Mouse (Mus musculus) lung, postnatal 25 days (tissue): Measurements from ENCODE around the gene Art4.

Experiments used
- DNase-seq: peaks from one replicate; pipeline ENCODE4 v3.0.0; 2022; ENCODE audit warnings: low spot score

Gene Art4

DNA sequence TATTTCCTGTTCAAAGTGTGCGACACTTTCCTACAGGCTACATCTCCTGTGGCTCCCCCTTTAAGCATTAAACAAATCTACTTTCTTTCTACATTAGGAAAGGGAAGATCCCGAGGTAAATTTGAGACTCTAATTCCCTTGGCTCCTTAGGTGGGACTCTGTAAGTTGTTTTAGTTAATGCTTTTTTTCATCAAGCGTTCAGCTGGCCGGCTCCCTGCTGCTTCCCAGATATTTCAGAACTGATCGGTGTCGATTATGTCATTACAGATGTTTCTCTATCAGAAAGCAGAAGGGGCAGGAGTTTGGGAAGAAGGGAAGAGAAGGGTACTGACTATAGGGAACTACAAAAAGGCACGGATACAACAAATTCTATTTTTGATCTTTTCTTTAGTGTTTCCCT is 30.4 kb downstream of the Art4 start:
- no peak for DNase-seq

DNA sequence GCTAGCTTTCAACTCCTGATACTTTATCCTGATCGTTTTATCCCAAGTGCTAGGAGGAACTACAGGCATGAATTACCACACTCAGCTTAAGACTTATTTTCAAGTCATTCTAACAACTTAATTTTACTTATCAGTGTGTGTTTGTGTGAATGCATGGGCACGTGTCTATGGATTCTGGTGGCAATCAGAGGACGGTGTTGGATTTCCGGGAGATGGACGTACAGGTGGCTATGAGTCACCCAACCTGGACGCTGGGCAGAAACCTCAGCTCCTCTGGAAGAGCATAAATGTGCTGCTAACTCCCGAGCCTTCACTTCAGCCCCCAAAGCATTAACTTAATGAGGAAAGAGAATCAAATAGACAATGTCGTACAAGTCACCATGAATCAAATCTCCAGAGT is 32.5 kb downstream of the Art4 start:
- no peak for DNase-seq

DNA sequence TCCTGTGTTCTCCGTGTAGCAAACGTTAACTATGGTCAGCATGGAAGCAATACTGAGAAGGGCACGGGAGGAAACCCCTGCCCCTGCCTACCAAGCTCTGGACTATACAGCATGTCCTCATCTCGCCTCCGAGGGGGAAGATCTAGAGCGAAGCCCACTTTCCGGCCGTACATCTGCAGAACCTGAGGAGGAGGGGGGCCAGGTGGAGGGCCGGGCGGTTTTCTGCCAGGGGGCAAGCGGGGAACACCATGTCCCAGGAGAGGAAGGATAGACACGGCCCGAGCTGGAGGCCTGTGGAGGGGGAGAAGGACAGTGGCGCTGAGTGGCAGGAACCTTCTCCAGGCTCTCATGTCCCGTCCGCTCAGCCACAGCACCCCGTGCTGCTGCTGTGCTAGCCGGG is 36.4 kb downstream of the Art4 start:
- DNase-seq, result no peak

DNA sequence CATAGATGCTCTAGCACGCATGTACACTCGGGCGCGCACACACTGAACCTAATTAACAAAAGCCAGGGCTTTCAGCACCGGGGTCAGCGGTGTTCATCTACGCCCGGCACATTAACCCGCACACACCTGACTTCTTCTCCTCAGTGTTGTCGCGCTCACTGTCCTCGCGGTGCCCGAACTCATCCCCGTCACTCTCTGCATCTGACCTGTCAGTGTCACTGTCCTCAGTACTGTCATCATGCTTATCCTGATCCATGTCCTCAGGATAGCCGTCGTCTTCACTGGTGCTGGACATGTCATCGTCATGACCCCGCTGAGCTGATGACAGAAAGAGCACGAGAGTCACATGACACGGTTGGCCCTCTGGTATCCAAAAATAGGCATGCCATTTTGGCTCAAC is 37.2 kb downstream of the Art4 start:
- DNase-seq, result no peak

DNA sequence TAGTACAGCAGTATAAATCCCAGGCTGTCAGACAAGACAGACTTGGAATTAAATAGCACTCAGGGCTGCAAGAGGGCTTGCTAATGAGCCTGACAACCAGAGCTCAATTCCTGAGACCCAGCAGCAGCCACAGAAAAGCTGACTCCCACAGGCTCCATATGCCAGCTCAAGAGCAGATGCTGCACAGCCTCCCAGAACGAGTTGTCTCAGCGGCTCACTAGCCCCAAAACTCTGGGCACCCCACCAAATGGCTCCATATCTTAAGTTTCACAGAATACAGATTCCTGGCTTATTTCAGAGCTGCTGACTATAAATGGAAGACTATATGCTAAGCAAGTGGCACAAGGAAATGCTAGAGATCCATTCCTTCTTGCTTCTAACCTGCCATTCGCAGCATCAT is 40.0 kb downstream of the Art4 start:
- DNase-seq, result no peak

DNA sequence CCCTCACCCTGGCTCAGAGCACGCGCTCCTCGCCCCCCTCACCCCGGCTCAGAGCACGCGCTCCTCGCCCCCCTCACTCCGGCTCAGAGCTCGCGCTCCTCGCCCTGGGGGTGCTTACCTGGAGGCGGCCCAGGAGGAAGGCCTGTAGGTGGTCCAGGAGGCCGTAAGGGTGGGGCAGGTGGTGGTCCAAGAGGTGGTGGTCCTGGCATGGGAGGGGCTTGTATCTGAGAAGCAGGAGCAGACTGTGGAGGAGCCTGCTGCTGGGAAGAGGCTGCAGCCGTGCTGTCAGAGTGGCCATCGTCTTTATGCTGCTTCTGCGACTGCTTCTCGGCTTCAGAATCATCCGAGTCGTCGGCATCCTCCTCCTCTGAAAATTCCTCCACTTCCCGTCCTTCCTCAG is 40.7 kb downstream of the Art4 start:
- DNase-seq, result no peak

DNA sequence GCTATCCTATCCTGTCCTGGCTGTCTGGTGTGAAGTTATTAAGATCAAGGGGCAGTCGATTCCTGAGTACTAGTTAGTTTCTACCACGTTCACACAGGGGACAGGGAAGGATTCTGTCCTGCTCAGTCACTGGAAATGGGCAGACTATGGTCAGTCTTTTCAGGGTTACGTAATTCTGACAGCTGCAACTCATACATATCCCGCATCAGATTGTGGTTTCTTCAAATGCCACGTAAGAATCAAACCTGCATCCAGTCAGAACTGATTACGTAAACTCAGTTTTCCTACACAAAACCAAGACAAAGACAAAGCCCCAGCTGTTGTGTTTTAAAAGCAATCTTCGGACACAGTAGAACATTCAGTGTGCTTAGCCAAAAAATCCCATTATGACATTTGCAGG is 42.2 kb downstream of the Art4 start:
- no peak for DNase-seq

DNA sequence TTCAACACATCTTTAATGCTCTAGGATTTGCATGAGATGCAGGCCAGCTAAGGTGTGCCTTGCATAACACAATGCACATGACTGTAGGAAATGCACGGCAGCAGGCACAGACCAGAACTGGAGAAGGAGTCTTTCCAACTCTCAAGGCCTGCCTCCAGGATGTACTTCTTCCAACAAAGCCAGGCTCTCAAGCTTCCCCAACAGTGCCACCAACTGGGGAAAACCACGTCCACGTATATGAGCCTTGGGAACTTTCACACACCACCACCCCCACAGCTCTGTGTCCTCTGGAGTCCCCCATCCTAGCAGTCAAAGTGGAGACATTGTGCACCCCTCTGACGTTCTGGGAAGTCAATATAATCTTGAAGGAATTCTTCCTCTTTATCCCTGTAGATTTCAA is 44.4 kb downstream of the Art4 start:
- peak; percentile 45 for DNase-seq

DNA sequence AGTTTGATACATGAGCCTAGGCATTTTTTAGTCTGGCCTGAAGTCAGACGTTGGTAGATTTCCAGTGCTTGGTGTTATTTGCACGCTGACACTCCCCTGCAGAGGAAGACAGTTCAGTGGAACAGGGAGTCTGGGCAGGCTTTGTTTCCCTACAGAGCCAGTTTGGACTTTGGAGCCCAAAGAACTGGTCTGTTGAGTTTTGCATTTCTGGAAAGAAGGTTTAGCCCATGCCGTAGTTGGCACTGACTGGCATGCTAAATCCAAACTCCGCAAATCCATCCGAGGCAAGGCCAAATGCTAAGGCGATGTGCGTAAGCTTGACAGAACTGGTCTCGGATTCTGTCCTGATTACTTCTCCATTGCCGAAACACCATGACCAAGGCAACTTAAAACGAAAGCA is 46.3 kb downstream of the Art4 start:
- DNase-seq, result no peak

DNA sequence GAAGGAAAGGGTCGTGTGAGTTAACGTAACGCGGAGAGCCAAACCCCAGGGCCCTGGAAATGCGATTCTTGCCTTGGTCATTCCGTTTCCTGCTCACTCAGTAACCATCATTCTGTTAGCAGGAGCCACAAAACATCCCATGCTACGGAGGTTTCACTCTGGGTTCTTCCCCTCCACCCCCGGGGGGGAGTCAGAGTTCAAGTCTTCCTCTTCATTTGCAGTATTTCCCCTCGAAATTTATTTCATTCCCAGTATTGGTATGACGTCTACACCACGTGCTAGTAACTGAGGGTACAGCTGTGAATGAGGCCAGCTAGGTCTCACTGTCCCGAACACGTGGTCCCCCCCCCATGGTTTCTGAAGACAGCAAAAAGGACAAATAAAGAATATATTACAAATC is 47.9 kb downstream of the Art4 start:
- no peak for DNase-seq

DNA sequence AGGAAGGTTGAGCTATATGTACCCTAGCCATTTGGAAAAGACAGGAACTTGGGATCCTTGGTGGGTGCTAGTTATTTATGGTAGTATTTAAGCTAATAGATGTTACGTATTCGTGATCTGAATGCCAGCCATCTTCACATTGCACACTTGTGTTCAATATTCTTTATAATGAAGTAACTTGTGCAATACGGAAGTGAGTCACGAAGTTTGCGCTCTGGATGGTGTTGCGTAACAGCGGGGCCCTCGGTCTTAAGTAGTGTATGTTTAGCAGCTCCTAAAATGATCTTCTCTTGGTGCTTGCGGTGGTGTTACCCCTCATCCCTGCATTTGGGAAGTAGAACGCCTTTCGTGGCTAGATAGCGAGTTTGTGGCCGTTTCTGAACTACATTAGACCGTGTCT is 48.5 kb downstream of the Art4 start:
- DNase-seq, result peak; percentile 88

DNA sequence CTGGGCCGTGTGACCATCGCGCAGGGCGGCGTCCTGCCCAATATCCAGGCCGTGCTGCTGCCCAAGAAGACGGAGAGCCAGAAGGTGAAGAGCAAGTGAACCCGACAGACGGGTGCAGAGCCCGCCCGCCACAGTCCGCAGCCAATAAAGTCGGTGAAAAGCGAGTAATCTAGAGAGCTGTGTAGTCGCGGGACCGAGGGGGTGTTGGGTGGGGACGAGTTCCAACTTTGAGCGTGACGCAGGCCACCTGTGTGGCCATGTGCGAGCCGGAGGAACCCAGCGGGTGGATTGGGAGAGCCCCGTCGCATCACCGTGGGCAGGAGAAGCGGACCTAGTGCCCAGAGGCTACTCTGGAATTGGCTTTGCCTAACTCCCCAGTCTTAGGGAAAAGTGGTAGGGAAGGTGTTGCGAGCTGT is 48.9 kb downstream of the Art4 start:
- peak; percentile 21 for DNase-seq

DNA sequence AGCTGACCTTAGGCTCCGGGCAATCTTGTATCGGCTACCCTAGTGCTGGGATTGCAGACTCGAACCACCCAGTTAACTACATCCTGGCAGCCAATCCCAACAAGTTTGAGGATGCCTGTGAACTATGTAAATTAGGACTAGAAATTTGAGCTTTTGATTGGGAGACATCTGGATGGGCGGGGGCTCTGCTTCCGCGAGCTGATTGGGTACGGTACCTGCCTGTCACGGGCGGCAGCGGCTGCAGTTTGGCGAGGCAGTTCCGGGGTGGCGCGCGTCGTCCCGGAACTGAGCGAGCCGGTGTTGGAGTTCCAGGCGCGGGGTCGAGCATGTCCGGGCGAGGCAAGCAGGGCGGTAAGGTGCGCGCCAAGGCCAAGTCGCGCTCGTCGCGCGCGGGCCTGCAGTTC is 49.5 kb downstream of the Art4 start, which contains the start of gene H2afj:
H2afj (plus strand) TSS at position 231 of the 404 bp plus-strand sequence.
- peak; percentile 98 for DNase-seq

DNA sequence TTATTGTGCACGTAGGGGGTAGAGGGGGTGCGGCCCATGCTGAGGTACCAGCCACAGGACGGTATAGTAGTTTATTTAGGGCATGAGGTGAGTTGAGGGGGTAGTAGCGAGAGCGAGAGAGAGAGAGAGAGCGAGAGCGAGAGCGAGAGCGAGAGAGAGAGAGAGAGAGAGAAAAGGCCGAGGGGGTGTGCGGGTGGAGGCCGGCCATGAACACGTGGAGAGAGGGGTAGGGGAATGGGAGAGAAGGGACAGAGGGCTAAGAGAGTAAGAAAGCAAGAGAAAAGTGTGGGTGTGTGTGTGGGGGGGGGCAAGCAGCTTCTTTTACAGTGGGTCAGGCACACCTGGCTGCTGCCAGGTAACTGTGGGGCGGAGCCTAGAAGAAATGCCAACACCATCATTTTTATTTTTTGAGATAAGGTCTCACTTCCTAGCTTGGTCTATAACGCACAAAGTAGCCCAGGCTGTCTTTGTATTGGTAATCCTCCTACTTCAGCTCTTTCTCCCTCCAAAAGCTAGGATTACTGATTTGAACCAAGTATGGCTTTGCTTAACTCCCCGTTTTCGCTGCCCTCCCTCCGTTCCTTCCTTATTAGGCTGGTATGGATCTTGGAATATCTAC is 50.0 kb downstream of the Art4 start:
- no peak for DNase-seq

DNA sequence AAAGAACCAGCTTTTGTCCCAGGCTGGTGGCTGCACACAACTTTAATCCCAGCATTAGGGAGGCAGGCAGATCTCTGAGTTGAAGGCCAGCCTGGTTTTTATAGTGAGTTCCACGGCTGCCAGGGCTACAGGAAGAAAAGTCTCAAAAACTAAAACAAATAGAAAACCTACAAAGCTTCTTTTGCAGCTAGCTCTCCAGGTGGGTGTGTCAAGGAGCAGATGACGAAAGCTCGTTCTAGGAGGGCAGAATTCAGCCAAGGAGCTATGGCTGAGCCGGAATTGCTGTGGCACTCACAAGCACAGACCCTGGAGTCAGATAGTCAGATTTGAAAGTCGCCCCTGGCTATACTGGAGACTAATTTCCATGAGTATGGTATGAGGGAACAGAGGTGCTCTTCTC is 50.7 kb downstream of the Art4 start:
- DNase-seq, result peak; percentile 69

DNA sequence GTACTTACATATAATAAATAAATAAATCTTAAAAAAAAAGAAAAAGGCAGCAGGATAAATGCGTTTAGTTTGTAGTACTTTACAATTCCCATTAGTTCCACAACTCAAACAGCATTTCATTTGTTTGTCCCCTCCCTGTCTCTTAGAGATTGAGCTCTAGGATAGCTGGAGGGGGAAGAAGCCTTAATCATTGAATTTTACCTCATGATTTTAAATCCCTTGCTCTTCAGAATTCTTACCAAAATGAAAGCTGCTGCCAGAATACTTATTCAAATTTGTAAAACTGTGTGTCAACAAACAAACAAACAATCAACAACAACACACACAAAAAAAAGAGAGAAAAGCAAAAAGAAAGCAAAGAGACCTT is 52.1 kb downstream of the Art4 start:
- no peak for DNase-seq

DNA sequence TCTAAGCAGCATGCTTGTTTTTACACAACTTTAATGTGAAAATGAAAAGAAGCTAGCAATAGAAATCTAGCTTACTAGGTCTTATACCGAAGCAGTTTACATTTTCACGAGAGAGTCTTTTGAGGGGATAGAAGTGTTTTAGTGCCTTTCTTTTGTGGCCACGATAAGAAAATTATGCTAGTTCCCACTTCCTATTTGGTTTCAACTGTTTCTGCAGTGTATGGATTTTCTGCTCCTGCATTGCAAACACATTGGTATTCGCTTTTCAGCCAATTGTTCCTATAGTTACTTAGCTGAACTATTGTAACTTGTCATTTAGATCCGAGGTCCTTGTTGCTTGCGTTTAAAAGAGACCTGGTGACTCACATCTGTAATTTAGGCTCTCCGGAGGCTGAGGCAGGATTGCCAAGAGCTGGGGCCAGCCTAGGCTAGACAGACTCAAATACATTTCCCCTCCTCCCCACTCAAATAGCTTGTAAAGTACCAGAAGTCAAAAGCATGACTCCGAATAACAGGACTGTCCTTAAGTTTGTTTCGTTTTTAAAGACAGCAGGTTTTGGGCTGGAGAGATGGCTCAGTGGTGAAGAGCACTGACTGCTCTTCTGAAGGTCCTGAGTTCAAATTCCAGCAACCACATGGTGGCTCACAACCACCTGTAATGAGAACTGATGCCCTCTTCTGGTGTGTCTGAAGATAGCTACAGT is 52.7 kb downstream of the Art4 start:
- DNase-seq, result no peak

DNA sequence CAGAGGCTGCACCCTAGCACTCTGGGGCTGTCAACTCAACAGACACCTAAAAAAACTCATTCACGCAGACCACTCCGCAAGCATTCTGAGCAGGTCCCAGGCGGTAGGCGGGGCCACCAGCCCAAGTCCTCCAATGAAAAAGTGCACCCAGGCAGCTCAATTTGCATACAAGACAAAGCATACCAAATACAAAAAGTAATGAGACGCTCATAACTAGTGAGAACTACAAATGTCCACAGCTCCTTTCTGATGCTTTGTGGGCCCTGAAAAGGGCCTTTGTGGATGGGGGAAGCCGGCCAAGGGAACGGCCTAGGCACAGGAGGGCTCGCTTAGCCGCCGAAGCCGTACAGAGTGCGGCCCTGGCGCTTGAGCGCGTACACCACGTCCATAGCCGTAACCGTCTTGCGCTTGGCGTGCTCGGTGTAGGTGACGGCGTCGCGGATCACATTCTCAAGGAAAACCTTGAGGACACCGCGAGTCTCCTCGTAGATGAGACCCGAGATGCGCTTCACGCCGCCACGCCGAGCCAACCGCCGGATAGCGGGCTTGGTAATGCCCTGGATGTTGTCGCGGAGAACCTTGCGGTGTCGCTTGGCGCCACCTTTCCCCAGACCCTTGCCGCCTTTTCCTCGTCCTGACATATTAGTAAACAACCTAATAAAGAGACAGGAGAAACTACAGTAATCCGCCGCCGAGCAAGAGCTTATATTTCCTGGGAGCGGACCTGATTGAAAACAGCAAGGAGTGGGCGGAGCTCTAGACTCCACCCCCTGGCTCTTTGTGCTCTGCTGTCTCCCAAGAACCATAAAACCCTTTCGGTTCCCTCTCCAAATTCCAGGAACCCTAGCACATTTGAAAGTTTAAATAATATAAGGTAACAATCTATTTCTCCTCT is 53.5 kb downstream of the Art4 start, which contains the start of gene Hist4h4:
Hist4h4 (minus strand) TSS at position 677 of the 895 bp plus-strand sequence.
- DNase-seq, result peak; percentile 97

DNA sequence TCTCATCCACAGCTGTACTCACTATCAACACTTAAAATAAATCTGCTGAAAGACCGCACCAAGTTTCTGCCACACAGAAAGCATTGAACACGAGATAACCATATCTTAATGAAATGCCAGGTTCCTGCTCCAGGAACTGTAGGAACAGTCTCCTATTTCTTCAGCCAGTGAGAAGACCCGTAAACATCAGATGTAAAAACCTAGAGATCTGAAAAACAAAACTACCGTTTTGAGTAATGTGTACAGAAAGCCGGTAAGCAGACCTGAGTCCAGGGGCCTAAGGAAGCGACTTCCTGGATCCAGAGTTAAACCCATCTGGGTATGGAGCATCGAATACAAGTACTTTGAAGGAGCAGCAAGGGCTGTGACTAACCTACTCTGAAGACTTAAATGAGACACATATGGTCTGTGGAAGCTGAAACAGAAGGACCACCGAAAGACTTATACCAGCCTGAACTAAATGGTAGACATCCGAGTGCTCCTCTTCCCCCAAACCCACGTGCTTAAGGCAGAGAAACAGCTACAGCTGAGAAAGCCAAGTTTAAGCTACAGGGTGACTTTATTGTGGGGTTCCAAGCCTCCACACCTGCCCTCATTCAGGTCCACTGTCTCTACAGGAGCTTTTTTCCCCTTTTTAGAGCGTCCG is 54.3 kb downstream of the Art4 start:
- no peak for DNase-seq

DNA sequence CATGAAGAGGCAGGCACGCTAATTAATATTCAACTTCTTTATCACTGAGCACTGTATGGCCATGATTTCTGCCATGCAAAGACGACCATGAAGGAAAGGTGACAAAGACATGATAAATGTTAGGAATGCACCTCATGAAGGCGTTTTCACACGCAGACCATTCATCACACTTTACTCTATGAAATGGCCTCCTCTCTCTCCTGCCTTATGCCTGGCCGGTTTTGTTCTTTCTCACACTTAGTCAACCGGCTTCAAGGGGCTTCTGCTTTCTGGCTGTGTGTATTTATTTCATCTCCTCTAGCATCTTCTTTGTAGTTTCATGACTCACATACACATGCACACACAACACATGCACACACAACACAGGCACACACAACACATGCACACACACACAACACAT is 56.3 kb downstream of the Art4 start:
- DNase-seq, result no peak

DNA sequence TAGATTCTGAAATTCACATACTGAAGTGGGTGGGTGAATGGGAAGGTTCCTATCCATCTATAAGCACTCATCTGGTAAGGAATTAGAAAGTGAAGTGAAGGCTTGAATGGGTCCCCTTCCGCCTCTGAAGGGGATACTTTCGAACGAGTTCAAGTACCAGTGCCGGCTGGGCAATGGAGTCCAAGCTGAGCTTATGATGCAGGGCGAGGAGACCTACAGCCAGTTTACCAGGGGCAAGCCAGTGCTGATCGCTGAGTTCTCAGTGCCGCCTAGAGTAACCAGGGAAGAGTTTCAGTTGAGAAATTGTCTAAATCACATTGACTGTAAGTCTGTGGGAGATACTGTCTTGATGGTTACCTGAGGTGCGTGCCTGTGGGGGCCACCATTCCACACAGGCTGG is 56.8 kb downstream of the Art4 start:
- DNase-seq, result no peak
